Mouse (Mus musculus) hindbrain, embryonic 14.5 days (tissue): ENCODE measurements around the gene Ell. TPM values are rescaled to one million over a fixed set of nuclear protein-coding genes. Genes with fewer than 3 reads are reported as not detected.
A peak's percentile ranks its signal among the peaks of the same experiment; 100 is the strongest.

Source experiments
- ATAC-seq: fragments of 200-750 bp; cut with Nextera tagmentation; 2 replicates; pipeline ENCODE4 v1.8.0; 2017; ENCODE audit warnings: moderate number of reproducible peaks, mild to moderate bottlenecking, moderate TSS enrichment, moderate library complexity; ENCODE audit not compliant: low FRiP score
- DNase-seq: peaks from one replicate; pipeline ENCODE4 v3.0.0-alpha.2; 2015; ENCODE audit warnings: low spot score
- H3K27ac ChIP-seq: fragments of 300-500 bp; sonication (generic); 2 replicates; pipeline ENCODE4 v1.5.1; 2014; ENCODE audit warnings: mild to moderate bottlenecking, moderate library complexity
- H3K27me3 ChIP-seq: fragments of 300-500 bp; sonication (generic); 2 replicates; pipeline ENCODE4 v1.6.1; 2014; ENCODE audit warnings: mild to moderate bottlenecking, low read length, mixed read lengths; ENCODE audit not compliant: control insufficient read depth, insufficient read depth
- H3K36me3 ChIP-seq: fragments of 300-500 bp; sonication (generic); replicated peaks from 2 replicates; pipeline ENCODE4 v1.6.1; 2014; ENCODE audit not compliant: control insufficient read depth, insufficient read depth
- H3K4me1 ChIP-seq: fragments of 300-500 bp; sonication (generic); replicated peaks from 2 replicates; pipeline ENCODE4 v1.6.1; 2014; ENCODE audit warnings: antibody characterized with exemption, low read length, mixed read lengths; ENCODE audit not compliant: control insufficient read depth, insufficient read depth
- H3K4me2 ChIP-seq: fragments of 300-500 bp; sonication (generic); replicated peaks from 2 replicates; pipeline ENCODE4 v1.6.1; 2014; ENCODE audit warnings: mild to moderate bottlenecking, moderate library complexity
- H3K4me3 ChIP-seq: fragments of 300-500 bp; sonication (generic); replicated peaks from 2 replicates; pipeline ENCODE4 v1.5.1; 2014; ENCODE audit warnings: mild to moderate bottlenecking, low read length
- H3K9ac ChIP-seq: fragments of 300-500 bp; sonication (generic); 2 replicates; pipeline ENCODE4 v1.6.1; 2014
- H3K9me3 ChIP-seq: fragments of 300-500 bp; sonication (generic); 2 replicates; pipeline ENCODE4 v1.6.1; 2016; ENCODE audit warnings: low read length; ENCODE audit not compliant: control insufficient read depth
- WGBS: fragments of 180-500 bp; shearing (Covaris S2); extraction: QIAGEN DNeasy Blood & Tissue Kit; methylation state at CpG from one replicate; pipeline ENCODE4 v1.1.7; 2014; 5-methylcytosine and 5-hydroxymethylcytosine counted together
- polyA plus RNA-seq: library from polyadenylated mRNA; unstranded; fragments of >200 nt; fragmentation: Nextera tagmentation; extraction: Ambion mirVana; gene quantifications from 2 replicates; pipeline ENCODE4 v1.2.1, GENCODE M21; 2014

Ell gene
- polyA plus RNA-seq, 1 experiment from 2014 or later: 15.1 TPM

- H3K4me3 ChIP-seq: no peak overlapping the region
- H3K4me1 ChIP-seq: peaks cover 46% of the 10 kb centered on the region
- DNase-seq: no peak
- 83% methylated on average over 7 of the region's 7 CpGs for WGBS
- ATAC-seq: no peak
- no peak overlapping the region for H3K9ac ChIP-seq
- H3K9me3 ChIP-seq: no peaks in the 10 kb centered on the region
- no peaks in the 10 kb centered on the region for H3K27me3 ChIP-seq
- no peak overlapping the region for H3K4me2 ChIP-seq
- H3K36me3 ChIP-seq: peaks cover 5% of the 10 kb centered on the region; the same call in 1 of the 2 replicates
- H3K27ac ChIP-seq: no peak overlapping the region
Observed at GRCm38 (mm10) chr8:70604558-70604957, 65.3 kb downstream of the Ell start.

- H3K27ac ChIP-seq: no peak overlapping the region
- H3K27me3 ChIP-seq: no peaks in the 10 kb centered on the region
- DNase-seq (no peak), ATAC-seq (no peak)
- peak overlapping the region; percentile 92; the same call in 1 of the 2 replicates for H3K4me2 ChIP-seq
- WGBS: 90% methylated on average over 9 of the region's 9 CpGs
- no peak overlapping the region for H3K4me3 ChIP-seq
- H3K4me1 ChIP-seq: peaks cover 45% of the 10 kb centered on the region
- H3K36me3 ChIP-seq: peaks cover 5% of the 10 kb centered on the region; the same call in 1 of the 2 replicates
- no peaks in the 10 kb centered on the region for H3K9me3 ChIP-seq
- no peak overlapping the region for H3K9ac ChIP-seq
Observed at GRCm38 (mm10) chr8:70605871-70606779, 66.9 kb downstream of the Ell start.

GRCm38 (mm10) chr8:70606780-70607602 is 67.7 kb downstream of the Ell start:
- Histone ChIP-seq H3K4me1 (peaks cover 43% of the 10 kb centered on the region), H3K27ac (no peak overlapping the region), H3K9me3 (no peaks in the 10 kb centered on the region), H3K27me3 (no peaks in the 10 kb centered on the region), H3K4me3 (peak overlapping the region; percentile 88), H3K36me3 (peaks cover 5% of the 10 kb centered on the region; the same call in 1 of the 2 replicates), H3K4me2 (peak overlapping the region; percentile 92), H3K9ac (peak overlapping the region; percentile 96)
- DNase-seq (no peak), ATAC-seq (no peak)
- 65% methylated on average over 18 of the region's 18 CpGs for WGBS

GRCm38 (mm10) chr8:70607603-70607897 is 68.3 kb downstream of the Ell start:
- DNase-seq (no peak), ATAC-seq (no peak)
- Histone ChIP-seq H3K9me3 (no peaks in the 10 kb centered on the region), H3K36me3 (peaks cover under 1% of the 10 kb centered on the region; the same call in 1 of the 2 replicates), H3K9ac (peak overlapping the region; percentile 96), H3K4me2 (peak overlapping the region; percentile 92), H3K4me3 (peak overlapping the region; percentile 88), H3K27me3 (no peaks in the 10 kb centered on the region), H3K4me1 (peaks cover 42% of the 10 kb centered on the region), H3K27ac (0 out of 2 replicates have a peak overlapping the region, but pooled peaks have one; percentile 88)
- 24% methylated on average over 6 of the region's 6 CpGs for WGBS

- H3K9ac ChIP-seq: peak overlapping the region; percentile 96
- peak overlapping the region; percentile 88 for H3K4me3 ChIP-seq
- peak overlapping the region; percentile 92 for H3K4me2 ChIP-seq
- no peaks in the 10 kb centered on the region for H3K36me3 ChIP-seq
- no peaks in the 10 kb centered on the region for H3K9me3 ChIP-seq
- 2% methylated on average over 84 of the region's 84 CpGs for WGBS
- no peaks in the 10 kb centered on the region for H3K27me3 ChIP-seq
- ATAC-seq (peak; percentile 9), DNase-seq (peak; percentile 75)
- peak overlapping the region; percentile 88 for H3K27ac ChIP-seq
- H3K4me1 ChIP-seq: peaks cover 42% of the 10 kb centered on the region
Observed at GRCm38 (mm10) chr8:70607898-70608748, 68.9 kb downstream of the Ell start.

GRCm38 (mm10) chr8:70608749-70609367 is 69.6 kb downstream of the Ell start, which contains the start of gene Ssbp4:
Gene Ssbp4 (minus strand): TSS chr8:70608872.
- ATAC-seq (no peak; the same call in 1 of the 2 replicates), DNase-seq (no peak)
- Histone ChIP-seq H3K9ac (peak within 1 kb of the TSS; percentile 96), H3K4me1 (peaks cover 42% of the 10 kb centered on the region), H3K36me3 (no peaks in the 10 kb centered on the region), H3K27me3 (no peaks in the 10 kb centered on the region), H3K4me3 (peak within 1 kb of the TSS; percentile 88), H3K9me3 (no peaks in the 10 kb centered on the region), H3K4me2 (peak within 1 kb of the TSS; percentile 92), H3K27ac (peak within 1 kb of the TSS; percentile 88)
- 6% methylated on average over 26 of the region's 26 CpGs for WGBS

GRCm38 (mm10) chr8:70609368-70609848 is 70.2 kb downstream of the Ell start:
- Histone ChIP-seq H3K9ac (peak overlapping the region; percentile 51), H3K27ac (peak overlapping the region; percentile 88), H3K4me2 (peak overlapping the region; percentile 92), H3K27me3 (no peaks in the 10 kb centered on the region), H3K9me3 (no peaks in the 10 kb centered on the region), H3K4me1 (peaks cover 42% of the 10 kb centered on the region), H3K36me3 (no peaks in the 10 kb centered on the region), H3K4me3 (peak overlapping the region; percentile 30)
- 1% methylated on average over 31 of the region's 39 CpGs for WGBS
- peak; percentile 62 for DNase-seq
- ATAC-seq: peak; percentile 53
